Mouse (Mus musculus) heart, embryonic 11.5 days (tissue): ENCODE measurements around the gene 4921507P07Rik. TPM values are rescaled to one million over a fixed set of nuclear protein-coding genes. Genes with fewer than 3 reads are reported as not detected.

Experiments used
- ATAC-seq: fragments of 200-750 bp; cut with Nextera tagmentation; replicated peaks from 2 replicates; pipeline ENCODE4 v1.8.0; 2017; ENCODE audit warnings: moderate library complexity; ENCODE audit not compliant: insufficient number of reproducible peaks, low FRiP score, low TSS enrichment
- H3K27ac ChIP-seq: fragments of 300-500 bp; sonication (generic); 2 replicates; pipeline ENCODE4 v1.5.1; 2014; ENCODE audit warnings: mild to moderate bottlenecking, low read depth, low read length
- H3K27me3 ChIP-seq: fragments of 300-500 bp; sonication (generic); 2 replicates; pipeline ENCODE4 v1.6.1; 2014; ENCODE audit warnings: mild to moderate bottlenecking, low read length, mixed read lengths; ENCODE audit not compliant: control insufficient read depth, insufficient read depth
- H3K36me3 ChIP-seq: fragments of 300-500 bp; sonication (generic); 2 replicates; pipeline ENCODE4 v1.6.1; 2014; ENCODE audit warnings: mild to moderate bottlenecking, low read length, moderate library complexity, mixed read lengths; ENCODE audit not compliant: control insufficient read depth, insufficient read depth
- H3K4me1 ChIP-seq: fragments of 300-500 bp; sonication (generic); 2 replicates; pipeline ENCODE4 v1.6.1; 2014; ENCODE audit warnings: low read length; ENCODE audit not compliant: control insufficient read depth, insufficient read depth
- H3K4me2 ChIP-seq: fragments of 300-500 bp; sonication (generic); 2 replicates; pipeline ENCODE4 v1.6.1; 2014; ENCODE audit warnings: mild to moderate bottlenecking, moderate library complexity
- H3K4me3 ChIP-seq: fragments of 300-500 bp; sonication (generic); 2 replicates; pipeline ENCODE4 v1.5.1; 2014; ENCODE audit warnings: low read depth, low read length
- H3K9ac ChIP-seq: fragments of 300-500 bp; sonication (generic); 2 replicates; pipeline ENCODE4 v1.6.1; 2014; ENCODE audit warnings: mild to moderate bottlenecking, low read depth, low read length, moderate library complexity
- H3K9me3 ChIP-seq: fragments of 300-500 bp; sonication (generic); replicated peaks from 2 replicates; pipeline ENCODE4 v1.6.1; 2016; ENCODE audit warnings: low read length; ENCODE audit not compliant: control insufficient read depth
- WGBS: fragments of 180-500 bp; shearing (Covaris S2); extraction: QIAGEN DNeasy Blood & Tissue Kit; methylation state at CpG from one replicate; pipeline ENCODE4 v1.1.7; 2014; ENCODE audit not compliant: insufficient replicate concordance; 5-methylcytosine and 5-hydroxymethylcytosine counted together
- polyA plus RNA-seq: library from polyadenylated mRNA; unstranded; fragments of >200 nt; fragmentation: Nextera tagmentation; extraction: Ambion mirVana; gene quantifications from 2 replicates; pipeline ENCODE4 v1.2.1, GENCODE M21; 2014

4921507P07Rik gene
- polyA plus RNA-seq, 1 experiment from 2014 or later: 0.50 TPM

DNA sequence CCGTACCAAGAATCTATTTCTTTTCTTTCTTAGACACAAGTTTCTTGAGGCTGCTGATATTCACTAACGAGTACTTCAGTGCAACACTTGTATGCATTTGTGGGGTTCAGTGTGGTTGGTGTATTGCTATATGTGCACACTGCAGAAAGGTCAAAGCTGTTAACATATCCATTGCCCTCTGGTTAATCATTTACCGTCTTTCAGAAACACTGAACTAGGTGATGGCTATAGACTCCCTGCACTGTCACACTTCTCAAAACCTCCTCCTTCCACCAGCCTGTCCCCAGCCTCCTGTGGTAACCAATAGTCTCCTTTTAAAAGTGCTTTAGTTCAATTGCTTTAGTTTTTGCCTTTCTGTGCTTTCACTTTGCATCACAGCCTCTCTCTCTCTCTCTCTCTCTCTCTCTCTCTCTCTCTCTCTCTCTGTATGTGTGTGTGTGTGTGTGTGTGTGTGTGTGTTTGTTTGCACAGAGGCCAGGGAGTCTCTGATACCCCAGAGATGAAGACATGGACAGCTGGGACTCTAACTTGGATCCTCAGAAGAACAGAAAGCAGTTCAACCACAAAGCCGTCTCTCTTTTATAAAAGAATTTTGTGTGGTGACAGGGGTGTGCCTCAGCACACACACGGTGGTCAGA, 43.4 kb downstream of the 4921507P07Rik start:
- H3K9ac ChIP-seq: no peak overlapping the region
- 75% methylated on average over 5 of the region's 5 CpGs for WGBS

DNA sequence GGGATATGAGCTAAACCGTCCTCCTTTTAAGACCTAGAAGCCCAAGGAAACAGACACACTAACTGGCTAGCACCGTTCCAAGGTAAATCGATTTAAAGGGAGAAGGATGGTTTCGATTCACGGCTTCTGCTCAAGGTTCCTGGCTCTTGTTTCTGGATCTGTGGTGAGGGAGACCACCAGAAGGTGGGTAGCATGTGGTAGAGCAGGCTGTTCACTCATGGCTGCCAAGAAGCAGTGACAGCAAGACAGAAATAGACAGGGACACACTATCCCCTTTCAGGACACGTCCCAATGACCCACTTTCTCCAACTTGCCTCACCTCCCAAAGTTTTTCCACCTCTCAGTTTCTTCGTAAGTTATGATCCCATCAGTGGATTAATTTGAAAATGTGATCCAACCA, 46.6 kb downstream of the 4921507P07Rik start:
- Histone ChIP-seq H3K27me3 (no peaks in the 10 kb centered on the region), H3K27ac (no peak overlapping the region), H3K4me2 (no peak overlapping the region), H3K4me3 (no peak overlapping the region), H3K36me3 (no peaks in the 10 kb centered on the region), H3K4me1 (no peaks in the 10 kb centered on the region), H3K9ac (no peak overlapping the region), H3K9me3 (no peaks in the 10 kb centered on the region)
- no peak for ATAC-seq
- WGBS: 73% methylated on average over 7 of the region's 7 CpGs

More for the DNA sequence above, 43.4 kb downstream of the 4921507P07Rik start:
- Histone ChIP-seq H3K4me3 (no peak overlapping the region), H3K36me3 (no peaks in the 10 kb centered on the region), H3K27ac (no peak overlapping the region), H3K27me3 (no peaks in the 10 kb centered on the region), H3K9me3 (no peaks in the 10 kb centered on the region), H3K4me1 (no peaks in the 10 kb centered on the region), H3K4me2 (no peak overlapping the region)
- ATAC-seq: no peak

DNA sequence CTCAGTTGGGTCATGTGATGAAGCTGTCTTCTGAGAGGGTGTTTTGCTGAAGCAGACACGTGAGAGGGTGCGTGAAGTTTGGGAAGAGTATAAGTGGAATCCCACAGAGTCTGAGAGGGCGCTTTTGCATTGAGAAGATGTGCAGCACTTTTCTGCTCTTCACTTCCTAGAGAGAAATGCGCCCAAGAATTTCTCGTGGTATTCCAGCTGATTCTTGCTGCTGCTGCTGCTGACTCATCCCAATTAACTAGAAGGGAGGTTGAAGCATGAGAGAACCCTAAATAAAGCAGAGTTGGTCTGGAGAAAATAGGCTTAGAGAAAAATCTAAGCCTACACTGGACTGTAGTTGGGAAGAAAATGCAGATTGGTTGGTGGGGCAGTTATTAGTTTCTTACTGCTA, 47.4 kb downstream of the 4921507P07Rik start:
- WGBS: 78% methylated on average over 5 of the region's 5 CpGs
- Histone ChIP-seq H3K9ac (no peak overlapping the region), H3K4me2 (no peak overlapping the region), H3K27ac (no peak overlapping the region), H3K9me3 (no peaks in the 10 kb centered on the region), H3K4me1 (no peaks in the 10 kb centered on the region), H3K27me3 (no peaks in the 10 kb centered on the region), H3K36me3 (no peaks in the 10 kb centered on the region), H3K4me3 (no peak overlapping the region)
- ATAC-seq: no peak

DNA sequence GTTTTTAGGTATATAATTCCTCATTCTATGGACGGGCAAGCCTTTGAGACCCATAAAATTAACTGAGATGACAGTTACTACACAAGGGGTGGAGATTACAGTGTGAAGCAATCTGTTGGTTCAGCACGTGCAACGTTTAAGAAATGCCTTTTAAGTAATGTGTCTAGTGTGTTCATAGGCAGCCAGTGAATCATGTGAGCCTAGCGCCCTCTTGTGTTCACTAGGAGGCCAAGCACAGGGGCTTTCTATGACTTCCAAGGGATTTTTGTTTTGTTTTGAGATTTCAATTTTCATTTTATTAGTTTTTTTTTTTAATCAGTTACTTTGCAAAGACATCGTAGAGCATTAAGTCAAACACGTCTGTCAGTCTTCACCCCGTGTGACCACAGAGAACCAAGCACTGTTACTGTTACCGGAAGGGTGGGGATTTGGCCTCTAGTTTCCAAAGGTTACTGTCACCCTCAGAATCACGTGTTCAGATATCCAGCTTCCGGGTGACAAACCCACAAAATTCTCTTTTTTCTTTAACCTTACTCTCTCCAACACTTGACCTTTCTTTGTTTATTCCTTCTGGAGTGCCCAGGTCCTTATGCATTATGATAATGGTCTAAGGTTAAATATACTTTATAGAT, 50.9 kb downstream of the 4921507P07Rik start:
- no peak overlapping the region for H3K9ac ChIP-seq
- ATAC-seq: no peak
- H3K4me3 ChIP-seq: no peak overlapping the region
- H3K27ac ChIP-seq: no peak overlapping the region
- WGBS: 26% methylated on average over 10 of the region's 10 CpGs
- H3K27me3 ChIP-seq: no peaks in the 10 kb centered on the region
- H3K4me1 ChIP-seq: no peaks in the 10 kb centered on the region
- H3K4me2 ChIP-seq: 0 out of 2 replicates have a peak overlapping the region, but pooled peaks have one; percentile 16
- no peaks in the 10 kb centered on the region for H3K36me3 ChIP-seq
- no peaks in the 10 kb centered on the region for H3K9me3 ChIP-seq

DNA sequence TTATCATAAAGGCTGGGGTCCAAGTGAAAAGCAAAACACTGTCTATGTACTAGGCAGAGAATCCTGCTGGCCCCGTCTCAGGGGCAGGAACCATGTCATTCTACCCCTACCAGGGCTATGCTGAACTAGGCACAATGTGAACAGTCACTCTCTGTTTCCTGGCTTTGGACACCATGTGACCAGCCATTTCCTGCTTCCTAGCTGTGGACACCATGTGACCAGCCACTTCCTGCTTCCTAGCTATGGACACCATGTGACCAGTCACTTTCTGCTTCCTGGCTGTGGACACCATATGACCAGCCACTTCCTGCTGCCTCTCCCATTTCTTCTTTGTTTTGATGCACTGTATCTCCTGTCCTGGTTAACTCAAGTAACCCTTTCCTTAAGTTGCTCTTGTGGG, 53.9 kb downstream of the 4921507P07Rik start:
- WGBS: 88% methylated on average over 1 of the region's 1 CpGs
- Histone ChIP-seq H3K27ac (no peak overlapping the region), H3K4me2 (no peak overlapping the region), H3K36me3 (no peaks in the 10 kb centered on the region), H3K9me3 (no peaks in the 10 kb centered on the region), H3K27me3 (no peaks in the 10 kb centered on the region), H3K9ac (no peak overlapping the region), H3K4me3 (no peak overlapping the region), H3K4me1 (no peaks in the 10 kb centered on the region)
- no peak for ATAC-seq

DNA sequence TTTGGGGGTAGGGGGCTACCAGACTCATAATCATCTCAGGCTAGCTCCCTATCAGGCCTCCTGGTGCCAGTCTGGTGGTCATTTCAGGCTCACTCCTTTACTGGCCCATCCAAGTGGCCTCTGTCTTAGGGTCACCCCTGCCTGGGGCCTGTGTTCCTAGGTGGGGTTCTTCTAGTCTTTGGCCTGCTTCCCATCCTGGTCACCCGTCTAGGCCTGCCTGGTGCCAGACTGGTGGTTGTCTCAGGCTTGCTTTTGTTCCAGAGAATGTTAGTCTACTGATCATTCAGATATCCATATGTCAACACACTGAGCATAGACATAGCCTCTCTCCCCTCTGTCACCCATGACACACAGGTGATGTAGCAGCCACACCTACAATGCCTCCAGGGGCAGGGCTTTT, 56.8 kb downstream of the 4921507P07Rik start:
- WGBS: 42% methylated on average over 1 of the region's 1 CpGs
- H3K27ac ChIP-seq: no peak overlapping the region
- H3K4me2 ChIP-seq: no peak overlapping the region
- no peaks in the 10 kb centered on the region for H3K27me3 ChIP-seq
- H3K9ac ChIP-seq: no peak overlapping the region
- H3K4me3 ChIP-seq: no peak overlapping the region
- no peak for ATAC-seq
- H3K36me3 ChIP-seq: no peaks in the 10 kb centered on the region
- no peaks in the 10 kb centered on the region for H3K9me3 ChIP-seq
- no peaks in the 10 kb centered on the region for H3K4me1 ChIP-seq

DNA sequence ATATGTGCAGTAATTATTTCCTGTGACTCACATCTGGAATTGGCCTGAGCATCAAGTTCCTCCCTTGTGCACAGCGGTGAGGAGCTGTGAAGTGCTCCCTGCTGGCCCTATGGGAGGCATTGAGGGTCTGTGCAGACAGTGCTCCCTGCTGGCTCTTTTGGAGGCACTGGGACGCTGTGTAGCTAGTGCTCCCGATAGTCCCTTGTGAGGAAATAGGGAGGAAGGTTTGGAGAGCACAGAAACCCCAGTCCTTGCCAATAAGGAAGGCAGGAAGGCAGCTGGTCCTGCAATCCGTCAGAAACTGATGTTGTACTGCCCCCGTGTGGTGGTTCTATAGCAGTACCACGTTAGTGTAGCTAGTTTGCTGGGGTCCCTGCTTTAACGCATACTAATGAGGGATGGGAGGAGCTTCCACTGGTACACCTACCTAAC, 60.0 kb downstream of the 4921507P07Rik start:
- Histone ChIP-seq H3K4me2 (no peak overlapping the region), H3K9me3 (no peaks in the 10 kb centered on the region), H3K9ac (no peak overlapping the region), H3K27ac (no peak overlapping the region), H3K27me3 (no peaks in the 10 kb centered on the region), H3K4me1 (no peaks in the 10 kb centered on the region), H3K4me3 (no peak overlapping the region), H3K36me3 (no peaks in the 10 kb centered on the region)
- 12% methylated on average over 7 of the region's 7 CpGs for WGBS
- ATAC-seq: peak; percentile 25; the same call in 1 of the 2 replicates

DNA sequence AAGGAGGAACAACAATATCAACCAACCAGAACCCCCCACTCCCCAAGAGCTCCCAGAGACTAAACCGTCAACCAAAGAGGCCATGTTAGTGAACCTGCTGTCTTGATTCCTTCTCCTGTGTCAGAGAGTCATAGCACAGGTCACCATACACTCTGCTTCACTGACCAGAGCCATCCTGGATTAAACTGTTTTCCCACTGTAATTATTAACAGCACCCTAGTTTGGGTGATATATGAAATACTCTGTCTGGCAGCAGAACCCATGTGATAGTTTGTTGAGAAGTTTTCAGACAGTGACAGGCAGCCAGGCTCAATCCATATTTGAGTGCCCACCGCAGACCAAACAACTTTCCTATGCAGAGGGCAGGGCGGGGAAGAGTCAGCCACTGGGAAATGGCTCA, 61.1 kb downstream of the 4921507P07Rik start:
- no peak for ATAC-seq
- 87% methylated on average over 3 of the region's 3 CpGs for WGBS
- Histone ChIP-seq H3K36me3 (no peaks in the 10 kb centered on the region), H3K9me3 (no peaks in the 10 kb centered on the region), H3K9ac (no peak overlapping the region), H3K27ac (no peak overlapping the region), H3K4me2 (no peak overlapping the region), H3K4me1 (no peaks in the 10 kb centered on the region), H3K4me3 (no peak overlapping the region), H3K27me3 (no peaks in the 10 kb centered on the region)

DNA sequence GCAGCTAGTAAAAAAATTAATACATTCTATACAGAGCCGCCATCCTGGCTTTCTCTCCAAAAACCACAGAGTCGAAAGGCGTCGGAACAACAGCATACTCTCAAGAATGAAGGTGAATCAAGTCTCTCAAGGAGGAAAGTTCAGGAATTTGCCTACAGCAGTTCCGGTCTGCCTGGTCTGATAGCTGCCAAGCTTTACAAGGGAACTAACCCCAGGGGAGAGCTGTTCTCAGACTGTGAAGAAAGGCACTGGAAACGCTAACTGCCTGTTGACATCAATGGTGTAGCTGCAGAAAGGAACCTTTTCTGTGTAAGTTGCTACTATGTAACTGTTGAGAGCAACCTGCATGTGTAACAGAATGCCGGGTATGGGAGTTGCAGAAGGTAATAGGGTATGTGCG, 64.5 kb downstream of the 4921507P07Rik start:
- Histone ChIP-seq H3K4me3 (no peak overlapping the region), H3K4me2 (no peak overlapping the region), H3K9me3 (no peaks in the 10 kb centered on the region), H3K36me3 (no peaks in the 10 kb centered on the region), H3K9ac (no peak overlapping the region), H3K27ac (no peak overlapping the region), H3K4me1 (no peaks in the 10 kb centered on the region), H3K27me3 (no peaks in the 10 kb centered on the region)
- WGBS: 64% methylated on average over 8 of the region's 8 CpGs
- ATAC-seq: no peak
